Mouse (Mus musculus): ENCODE results near the gene Drg1.

Gene Drg1

DNA sequence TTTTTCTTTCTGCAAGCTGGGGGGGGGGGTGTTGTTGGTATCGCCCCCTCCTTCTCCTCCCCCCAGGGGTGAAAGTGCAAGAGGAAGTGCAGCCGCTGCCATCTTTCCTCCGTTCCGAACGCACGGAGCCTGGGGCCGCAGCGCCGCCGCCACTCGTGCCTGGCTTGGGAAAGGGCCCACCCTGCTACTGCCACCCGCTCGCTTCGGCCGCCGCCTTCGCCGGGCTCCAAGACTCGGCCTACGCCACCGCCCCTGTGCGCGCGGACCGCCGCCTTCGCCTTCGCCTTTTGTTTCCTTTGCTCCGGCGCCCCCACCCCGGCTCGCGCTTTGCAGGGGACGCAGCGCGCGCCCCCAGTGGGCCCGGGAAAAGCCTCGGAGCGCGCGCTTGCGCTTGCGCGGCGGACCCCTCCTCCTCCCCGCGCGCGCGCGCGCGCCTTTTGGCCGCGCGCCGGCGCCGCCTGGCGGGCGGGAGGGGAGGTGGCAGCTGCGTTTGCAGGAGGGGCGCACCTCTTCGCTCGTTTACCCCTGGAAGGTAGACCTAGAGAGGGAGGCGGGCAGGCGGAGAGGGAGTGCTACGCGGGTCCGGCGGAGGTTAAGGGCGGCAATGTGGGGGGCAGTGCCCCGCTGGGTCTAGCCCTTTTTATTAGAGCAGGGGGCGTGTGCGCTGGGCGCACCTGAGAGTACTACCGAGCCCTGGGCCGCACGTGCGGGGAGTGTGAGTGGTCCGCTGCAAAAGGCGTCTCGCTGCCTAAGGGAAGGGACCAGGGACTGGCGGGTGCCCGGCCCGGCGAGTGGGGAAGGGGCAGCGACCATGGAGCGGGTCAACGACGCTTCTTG lies 23.8 kb upstream of the Drg1 start:
- peak; percentile 94 for DNase-seq (ENCODE audit: low read depth)

DNA sequence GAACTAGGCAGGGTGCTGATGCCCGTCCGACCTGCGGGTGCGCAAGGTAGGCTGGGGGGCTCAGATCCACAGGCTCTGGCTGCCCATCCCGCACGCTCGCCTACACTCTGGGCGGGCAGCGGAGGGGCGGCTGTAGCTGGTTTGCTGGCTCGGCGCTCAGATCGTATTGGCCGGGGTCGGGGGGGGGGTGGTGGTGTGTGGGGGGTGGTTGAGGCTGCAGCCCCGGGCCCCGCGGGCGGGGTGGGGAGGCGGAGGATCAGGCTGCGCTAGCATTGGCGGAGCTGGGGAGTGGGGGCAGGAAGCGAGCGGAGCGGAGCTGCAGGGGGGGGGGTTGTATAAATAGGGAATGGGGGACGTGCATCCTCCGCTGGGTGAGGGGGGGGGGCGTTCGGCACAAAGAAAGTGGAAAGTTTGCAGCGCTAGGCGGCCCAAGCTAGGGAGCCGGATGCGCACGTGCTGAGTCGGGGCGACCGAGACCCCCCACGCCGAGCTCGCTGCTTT lies 23.1 kb upstream of the Drg1 start:
- peak; percentile 88 for DNase-seq (ENCODE audit: low read depth)

DNA sequence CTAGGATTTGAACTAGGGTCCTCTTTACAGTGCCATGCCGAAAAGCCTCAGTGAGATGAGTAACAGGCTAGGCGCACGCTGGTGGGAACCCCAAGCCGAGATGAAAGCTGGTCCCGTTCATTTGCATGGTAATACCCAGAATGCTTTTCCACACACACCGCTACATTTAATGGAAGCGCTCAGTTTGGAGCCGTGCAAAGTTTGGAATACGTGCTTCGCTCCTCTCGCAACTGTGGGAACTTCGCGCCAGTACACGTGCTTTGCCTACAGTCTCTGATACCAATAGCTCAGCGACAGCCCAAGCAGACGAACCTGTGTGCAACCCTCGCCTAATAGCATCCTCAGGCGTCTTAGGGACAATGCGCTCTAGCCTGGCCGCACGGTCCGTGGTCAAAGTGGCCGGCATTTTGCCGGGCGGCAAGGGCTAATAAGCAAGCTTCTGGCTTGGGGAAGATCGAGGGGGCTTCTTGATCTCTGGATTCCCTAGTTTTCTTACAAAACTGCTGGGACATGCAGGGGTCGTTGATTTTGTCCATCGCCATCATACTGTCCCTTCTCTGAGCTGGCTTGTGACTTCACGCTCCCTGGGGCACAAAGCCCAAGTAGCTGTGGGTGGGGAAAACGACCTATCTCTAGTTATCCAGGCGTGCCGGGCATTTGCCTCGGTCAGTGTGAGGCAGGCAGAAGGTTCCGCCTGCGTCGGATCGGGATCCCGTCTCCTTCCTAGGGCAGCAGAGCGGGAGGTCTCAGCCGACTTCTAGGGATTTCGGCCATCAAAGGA lies 22.5 kb upstream of the Drg1 start, which contains the start of gene Patz1:
Gene Patz1, plus strand, starts transcription at position 354 of the 781 bp plus-strand sequence.
- DNase-seq (ENCODE audit: low read depth): peak; percentile 70

DNA sequence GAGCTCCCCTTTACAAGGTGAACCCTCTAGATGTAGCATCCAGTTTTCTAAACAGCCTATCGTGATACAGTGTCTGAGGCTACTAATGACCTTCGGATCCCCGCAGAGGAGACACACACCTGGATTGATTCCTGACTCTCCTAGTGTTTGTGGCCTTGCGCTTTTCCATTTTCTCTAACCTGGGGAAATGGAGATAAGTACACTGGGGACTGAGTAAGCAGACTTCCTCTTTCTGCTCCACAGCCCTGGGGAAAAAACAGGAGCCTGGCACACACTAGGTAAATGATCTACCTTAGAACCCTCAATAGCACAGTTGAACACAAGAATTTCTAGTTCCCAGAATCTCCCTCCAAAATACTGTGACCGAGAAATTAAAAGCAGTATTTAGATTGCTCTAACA lies 21.7 kb upstream of the Drg1 start:
- no peak for DNase-seq (ENCODE audit: low read depth)

DNA sequence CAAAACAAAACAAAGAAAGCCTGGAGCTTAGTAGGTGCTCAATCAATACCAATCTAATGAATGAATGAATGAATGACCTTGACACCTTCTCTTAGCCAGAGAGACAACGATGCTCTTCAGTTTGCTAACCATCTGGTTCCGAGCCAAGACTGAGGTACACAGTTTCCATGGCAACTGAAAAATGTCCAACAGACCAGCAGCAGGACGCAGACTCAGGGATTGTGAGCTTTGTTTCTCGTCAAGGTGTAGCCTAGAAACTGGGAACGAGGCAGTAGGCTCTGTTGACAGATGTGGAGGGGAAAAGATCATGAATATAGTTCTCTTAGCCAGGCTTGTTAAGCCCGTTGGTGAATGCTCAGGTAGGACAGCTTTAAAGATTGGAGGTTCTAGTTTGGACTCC lies 20.9 kb upstream of the Drg1 start:
- DNase-seq (ENCODE audit: low read depth): no peak

DNA sequence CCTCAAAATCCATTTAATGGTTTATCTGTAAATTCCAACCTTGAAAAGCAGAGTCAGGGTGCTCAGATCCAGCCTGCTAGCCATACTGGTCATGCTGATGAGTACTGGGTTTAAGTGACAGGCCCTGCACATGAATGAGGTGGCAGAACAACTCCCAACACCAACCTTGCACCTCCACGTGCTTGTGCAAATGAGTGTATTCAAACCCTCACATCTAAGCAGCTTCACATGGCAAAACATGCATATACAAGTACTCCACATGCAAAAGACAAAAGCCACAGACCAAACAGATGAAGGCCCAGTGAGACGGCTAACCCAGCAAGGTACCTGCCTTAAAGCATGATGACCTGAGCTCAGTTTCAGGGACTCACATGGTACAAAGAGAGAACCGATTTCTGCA lies 19.7 kb upstream of the Drg1 start:
- no peak for DNase-seq (ENCODE audit: low read depth)

DNA sequence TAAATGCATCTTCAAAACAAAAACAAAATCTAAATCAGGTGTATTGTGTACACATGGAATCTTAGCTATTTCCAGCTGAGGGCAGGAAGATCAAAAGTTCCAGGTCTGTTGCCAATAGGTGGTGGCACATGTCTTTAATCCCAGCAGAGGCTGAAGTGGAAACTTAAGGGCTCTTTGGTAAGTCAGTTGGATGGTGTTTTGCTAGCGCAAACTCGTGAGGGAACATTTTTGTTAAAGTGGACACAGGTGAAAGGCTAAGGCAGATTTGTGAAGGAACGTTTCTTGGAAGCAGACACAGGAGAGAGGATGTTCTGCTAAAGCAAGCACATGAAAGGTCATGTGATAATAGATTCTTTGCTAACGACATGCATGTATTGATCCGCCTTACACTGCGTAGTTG lies 17.4 kb upstream of the Drg1 start:
- no peak for DNase-seq (ENCODE audit: low read depth)

DNA sequence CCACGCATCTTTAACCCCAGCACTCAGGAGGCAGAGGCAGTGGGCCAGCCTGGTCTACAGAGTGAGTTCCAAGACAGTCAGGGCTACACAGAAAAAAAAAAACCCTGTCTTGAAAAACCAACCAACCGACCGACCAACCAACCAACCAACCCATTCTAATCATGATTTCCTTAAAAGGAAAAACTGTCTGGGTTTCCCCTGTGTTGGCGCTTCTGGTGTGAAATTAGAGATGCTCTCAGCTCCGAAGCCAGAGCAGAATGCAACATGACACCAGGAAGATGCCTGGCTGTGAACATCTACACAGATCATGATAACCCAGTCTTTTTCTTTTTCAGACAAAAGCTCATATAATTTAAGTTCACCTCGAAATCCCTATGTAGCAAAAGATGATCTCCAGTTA lies 16.7 kb upstream of the Drg1 start:
- DNase-seq (ENCODE audit: low read depth): no peak

DNA sequence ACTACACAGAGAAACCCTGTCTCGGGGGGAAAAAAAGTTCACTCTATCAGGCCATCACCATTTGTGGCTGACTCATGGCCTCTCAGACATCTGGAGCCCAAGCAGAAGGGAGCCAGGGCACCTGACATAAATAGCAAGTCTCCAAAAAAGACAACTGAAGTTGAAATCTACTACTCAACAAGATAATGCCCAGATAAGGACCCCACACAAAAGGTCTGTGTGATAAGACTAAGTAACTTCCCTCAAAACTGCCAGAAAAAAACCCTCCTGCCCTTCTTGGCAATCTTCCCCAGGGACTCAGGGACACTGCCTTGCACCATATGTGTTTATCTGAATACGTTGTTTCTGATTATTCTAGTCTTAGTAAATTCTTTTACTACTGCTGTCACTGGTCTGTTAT lies 13.5 kb upstream of the Drg1 start:
- no peak for DNase-seq (ENCODE audit: low read depth)

DNA sequence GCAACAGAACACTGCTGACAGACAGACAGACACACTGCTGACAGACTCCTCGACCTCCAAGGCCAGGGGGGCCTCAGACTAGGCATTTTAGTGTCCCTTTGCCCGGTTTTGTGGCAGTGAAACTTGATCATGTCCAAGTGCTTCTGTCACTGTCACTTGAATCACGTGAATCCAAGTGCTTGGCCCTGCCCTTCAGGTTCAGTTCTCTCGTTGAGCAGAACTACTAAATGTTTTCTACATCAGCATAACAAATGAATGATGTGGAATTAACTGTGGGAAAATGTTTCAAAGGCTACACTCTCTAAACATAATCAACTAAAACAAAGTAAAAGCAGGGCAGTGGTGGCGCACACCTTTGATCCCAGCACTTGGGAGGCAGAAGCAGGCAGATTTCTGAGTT lies 12.1 kb upstream of the Drg1 start:
- DNase-seq (ENCODE audit: low read depth): no peak

DNA sequence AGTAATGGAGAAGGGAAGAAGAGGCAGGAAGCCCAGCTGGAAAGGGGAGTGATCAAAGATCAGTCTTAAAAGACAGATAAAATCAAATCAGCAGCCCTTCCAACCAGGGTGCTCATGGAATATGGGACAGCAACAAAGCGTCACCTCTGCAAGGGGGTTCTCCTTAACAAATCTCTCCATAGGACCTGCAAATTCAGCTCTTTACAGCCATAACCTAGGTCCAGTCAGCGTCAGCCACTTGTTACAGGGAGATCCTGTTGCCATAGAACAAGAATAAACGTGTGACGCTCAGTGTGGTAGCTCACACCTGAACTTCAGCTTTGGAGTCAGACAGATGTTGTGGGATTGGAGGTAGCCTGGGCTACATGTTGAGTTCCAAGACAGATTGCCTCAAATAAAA lies 3.0 kb upstream of the Drg1 start:
- DNase-seq (ENCODE audit: low read depth): no peak

DNA sequence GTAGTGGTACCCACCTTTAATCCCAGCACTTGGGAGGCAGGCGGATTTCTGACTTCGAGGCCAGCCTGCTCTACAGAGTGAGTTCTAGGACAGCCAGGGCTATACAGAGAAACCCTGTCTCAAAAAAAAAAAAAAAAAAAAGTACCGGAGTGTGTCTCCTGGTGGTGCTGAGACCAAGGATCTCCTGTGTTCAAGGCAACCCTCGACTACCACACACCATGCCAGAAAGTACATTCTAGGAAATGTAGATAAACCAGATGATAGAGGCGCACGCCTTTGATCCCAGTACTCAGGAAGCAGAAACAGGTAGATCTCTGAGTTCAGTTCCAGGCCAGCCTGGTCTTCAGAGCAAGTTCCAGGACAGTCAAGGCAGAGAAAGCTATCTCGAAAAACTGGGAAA lies 918 bp upstream of the Drg1 start:
- DNase-seq (ENCODE audit: low read depth): peak; percentile 36

DNA sequence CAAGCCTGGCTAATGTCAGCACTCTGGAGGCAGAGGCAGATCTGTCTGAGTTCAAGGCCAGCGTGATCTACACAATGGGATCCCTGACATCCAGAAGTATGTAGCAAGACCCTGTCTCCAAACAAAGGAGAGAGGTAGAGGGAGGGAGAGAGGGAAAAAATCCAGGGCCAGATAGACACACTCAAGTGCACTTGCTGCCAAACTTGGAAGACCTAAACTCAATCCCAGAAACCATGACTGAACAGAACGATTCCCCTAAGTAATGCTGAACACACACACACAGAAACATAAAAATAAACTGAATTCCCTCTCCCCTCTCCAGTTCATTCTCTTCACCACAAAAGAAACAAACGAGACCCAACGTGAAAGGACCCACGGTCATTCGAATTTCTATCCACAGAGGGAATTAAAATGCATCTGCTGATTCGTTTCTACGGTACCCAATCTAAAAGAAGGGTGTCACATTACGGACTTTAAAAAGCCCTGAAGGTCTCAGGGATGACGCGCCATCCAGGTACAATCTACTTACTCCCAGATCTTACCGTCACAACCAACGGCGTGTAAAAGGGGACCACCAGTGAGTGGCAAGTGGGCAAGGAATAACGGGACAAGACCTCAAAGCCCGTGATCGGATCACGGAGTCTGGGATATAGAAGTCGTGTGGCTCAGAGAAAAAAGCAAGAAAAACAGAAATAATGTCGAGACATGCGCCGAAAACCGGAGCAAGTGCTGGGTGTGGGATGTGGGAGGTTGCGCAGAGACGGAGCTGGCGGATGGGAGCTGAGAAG lies 730 bp downstream of the Drg1 start:
- peak; percentile 54 for DNase-seq (ENCODE audit: low read depth)

DNA sequence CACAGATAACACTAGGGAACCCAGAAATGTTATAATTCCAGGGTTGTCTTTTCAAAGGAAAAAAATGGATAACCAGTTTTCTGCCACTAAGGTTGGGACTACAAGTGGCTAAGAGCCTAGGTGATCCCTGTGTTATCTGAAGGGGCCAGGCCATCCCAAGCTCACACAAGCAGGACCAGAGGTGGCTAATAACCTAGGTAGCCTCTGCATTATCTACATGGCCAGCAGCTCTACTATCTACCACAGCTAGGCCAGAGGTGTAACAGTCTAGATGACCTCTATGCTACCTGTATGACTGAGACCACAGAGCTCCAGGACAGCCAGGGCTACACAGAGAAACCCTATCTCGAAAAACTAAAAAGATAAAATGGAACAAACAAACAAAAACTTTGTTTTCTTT lies 6.7 kb downstream of the Drg1 start:
- no peak for DNase-seq (ENCODE audit: low read depth)

DNA sequence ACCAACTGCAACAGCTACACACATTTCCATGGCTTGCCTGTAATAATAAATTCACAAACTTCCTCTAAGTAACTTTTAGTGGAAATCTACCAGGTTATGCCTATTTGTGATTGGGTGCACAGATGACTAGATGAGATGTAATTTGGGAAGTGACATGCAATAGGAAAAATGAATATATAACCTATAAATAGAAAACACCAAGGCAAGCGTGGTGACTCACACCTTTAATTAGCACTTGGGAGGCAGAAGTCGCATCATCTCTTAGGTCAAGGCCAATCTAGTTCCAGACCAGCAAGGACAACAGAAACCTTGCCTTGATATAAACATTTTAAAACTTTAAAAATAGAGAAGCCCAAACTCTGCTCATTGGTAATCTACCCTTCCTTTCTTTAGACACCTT lies 18.8 kb downstream of the Drg1 start:
- DNase-seq (ENCODE audit: low read depth): peak; percentile 56

DNA sequence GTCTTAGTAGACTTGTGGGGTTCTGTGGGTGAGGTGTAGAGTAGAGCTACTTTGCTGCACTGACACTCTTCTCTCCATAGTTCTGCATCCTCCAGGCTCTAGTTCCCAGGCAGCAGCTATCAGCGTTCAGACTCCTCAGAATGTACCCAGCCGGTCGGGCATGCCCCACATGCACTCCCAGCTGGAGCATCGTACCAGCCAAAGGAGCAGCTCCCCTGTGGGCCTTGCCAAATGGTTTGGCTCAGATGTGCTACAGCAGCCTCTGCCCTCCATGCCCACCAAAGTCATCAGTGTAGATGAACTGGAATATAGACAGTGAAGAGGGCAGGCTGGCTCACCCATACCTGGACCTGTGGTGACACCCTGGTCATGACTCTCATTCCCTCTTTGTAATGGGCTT lies 22.4 kb downstream of the Drg1 start:
- DNase-seq (ENCODE audit: low read depth): no peak

DNA sequence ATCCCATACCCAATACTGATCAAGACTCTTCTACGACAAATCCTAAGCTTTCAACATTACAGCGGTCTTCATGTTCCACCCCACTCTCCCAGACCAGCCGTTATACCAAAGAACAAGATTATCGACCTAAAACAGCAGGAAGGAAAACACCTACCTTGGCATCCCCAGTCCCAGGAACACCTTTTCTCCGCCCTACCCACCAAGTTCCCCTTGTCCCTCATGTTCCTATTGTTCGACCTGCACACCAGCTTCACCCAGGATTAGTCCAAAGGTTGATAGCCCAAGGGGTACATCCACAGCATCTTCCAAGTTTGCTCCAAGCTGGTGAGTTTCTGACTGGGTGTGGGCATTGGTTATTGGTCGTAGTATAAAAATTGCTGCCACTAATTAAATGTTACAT lies 23.8 kb downstream of the Drg1 start:
- DNase-seq (ENCODE audit: low read depth): no peak

DNA sequence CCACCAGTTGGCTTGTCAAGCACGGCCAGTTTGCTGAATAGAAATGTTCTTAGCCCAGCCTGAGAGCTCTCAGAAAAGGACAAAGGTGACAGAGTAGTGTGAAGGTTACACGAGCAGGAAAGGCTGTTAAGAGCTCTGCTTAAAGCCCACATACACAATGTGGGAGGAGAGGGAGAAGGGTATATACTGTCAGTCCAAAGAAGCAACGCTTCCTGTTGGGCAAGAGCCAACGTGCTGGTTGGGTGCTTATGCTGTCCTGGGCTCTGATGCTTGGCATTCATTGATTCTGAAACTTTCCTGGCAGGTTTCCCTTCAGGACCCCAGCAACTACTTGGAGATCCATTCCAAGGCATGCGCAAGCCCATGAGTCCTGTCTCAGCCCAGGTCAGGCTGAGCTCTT lies 30.9 kb downstream of the Drg1 start:
- DNase-seq (ENCODE audit: low read depth): no peak

DNA sequence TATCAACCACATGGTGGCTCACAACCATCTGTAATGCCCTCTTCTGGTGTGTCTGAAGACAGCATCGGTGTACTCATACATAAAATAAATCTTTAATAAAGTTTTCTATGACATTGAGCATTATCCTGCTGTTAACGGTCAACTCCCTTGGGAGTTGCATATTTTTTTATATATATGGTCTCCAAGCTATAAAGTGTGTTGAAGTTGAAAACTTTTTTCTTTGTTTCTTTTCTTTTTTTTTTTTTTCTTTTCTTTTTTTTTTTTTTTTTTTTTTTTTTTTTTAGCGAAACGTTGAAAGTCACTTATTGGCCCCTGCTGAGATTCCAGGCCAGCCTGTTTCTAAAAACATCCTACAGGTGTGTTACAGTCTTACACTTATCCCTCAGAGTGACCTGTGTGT lies 32.5 kb downstream of the Drg1 start:
- no peak for DNase-seq (ENCODE audit: low read depth)

DNA sequence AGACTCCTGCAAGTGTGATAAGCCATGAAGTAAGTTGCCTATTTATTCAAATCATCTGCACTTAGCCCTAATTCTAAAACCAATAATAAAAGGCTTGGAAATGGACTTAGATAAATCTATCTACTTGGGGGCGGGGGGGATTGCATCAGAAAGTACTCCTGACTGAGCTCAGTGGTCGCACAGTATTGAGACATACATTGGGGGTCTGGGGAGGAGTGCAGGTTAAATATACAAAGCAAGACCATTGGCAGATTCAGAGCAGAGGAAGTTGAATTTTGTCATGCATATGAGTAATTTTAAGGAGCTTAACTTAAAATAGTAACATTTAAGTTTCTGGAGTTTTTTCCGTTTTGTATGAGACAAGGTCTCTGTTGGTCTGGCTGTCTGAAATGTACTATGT lies 34.0 kb downstream of the Drg1 start:
- DNase-seq (ENCODE audit: low read depth): no peak

DNA sequence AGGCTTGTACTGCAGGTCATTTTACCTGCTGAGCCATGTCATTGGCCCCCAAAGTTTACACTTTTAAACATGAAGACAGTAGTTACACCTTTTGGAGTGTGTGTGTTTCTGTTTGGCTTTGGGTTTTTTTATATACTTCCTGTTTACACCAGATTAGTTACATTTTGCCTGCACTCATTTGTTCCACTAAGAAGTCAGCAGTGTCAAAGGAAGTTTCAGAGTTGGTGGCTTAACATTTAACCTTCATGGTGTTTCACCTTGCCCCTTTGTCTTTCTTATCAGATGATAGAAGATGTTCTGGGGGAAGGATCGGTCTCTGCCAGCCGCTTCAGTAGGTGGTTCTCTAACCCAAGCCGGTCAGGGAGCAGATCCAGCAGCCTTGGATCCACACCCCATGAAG lies 39.1 kb downstream of the Drg1 start:
- DNase-seq (ENCODE audit: low read depth): no peak

DNA sequence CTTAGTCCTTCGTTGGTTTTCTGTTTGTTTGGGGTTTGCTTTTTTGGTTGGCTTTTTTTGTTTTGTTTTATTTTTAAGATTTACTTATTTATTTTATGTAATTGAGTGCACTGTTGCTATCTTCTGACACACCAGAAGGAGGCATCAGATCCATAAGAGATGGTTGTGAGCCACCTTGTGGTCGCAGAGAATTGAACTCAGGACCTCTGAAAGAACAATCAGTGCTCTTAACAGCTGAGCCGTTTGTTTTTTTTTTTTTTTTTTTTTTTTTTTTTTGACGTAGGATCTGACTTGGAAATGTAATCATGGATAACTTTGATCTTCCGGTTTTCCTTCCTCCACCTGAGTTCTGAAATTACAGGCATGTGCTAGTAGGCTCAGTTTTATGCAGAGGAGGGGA lies 43.1 kb downstream of the Drg1 start:
- no peak for DNase-seq (ENCODE audit: low read depth)

DNA sequence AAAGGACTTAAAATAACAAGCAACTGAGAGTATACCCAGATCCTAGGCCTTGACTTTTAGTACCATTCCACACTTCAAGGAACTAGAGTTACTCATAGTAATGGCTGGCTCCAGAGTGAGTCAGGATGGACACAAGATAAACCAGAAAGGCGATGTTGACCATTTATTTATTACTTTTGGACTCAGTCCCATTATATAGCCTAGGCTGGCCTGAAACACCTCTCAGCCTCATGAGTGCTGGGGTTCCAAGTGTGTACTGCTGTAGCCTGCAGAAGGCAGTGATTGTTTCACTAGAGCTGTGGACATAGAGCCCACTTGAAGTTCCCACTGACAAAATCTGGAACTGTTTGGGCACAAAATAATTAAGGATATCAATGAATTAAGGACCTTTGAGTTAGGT lies 53.7 kb downstream of the Drg1 start:
- DNase-seq (ENCODE audit: low read depth): peak; percentile 31
